Mouse (Mus musculus) erythroblast, embryonic 14.5 days (primary cell): ENCODE measurements around the gene Hsf4. TPM values are rescaled to one million over a fixed set of nuclear protein-coding genes. Genes with fewer than 3 reads are reported as not detected.

ENCODE experiments used
- H3K27me3 ChIP-seq: 2 replicates; pipeline ENCODE4 v1.6.1; 2012; ENCODE audit warnings: inconsistent platforms; ENCODE audit not compliant: control insufficient read depth
- H3K36me3 ChIP-seq: 2 replicates; pipeline ENCODE4 v1.6.1; 2012; ENCODE audit warnings: mild to moderate bottlenecking, inconsistent platforms; ENCODE audit not compliant: control insufficient read depth
- H3K4me1 ChIP-seq: 2 replicates; pipeline ENCODE4 v1.6.1; 2012; ENCODE audit warnings: inconsistent platforms; ENCODE audit not compliant: control insufficient read depth
- H3K4me3 ChIP-seq: replicated peaks from 2 replicates; pipeline ENCODE3; 2012; ENCODE audit warnings: moderate library complexity, mild to moderate bottlenecking, inconsistent platforms
- H3K9me3 ChIP-seq: 2 replicates; pipeline ENCODE4 v1.6.1; 2012; ENCODE audit warnings: low read length, inconsistent platforms, mixed read lengths; ENCODE audit not compliant: control insufficient read depth
- GATA1 ChIP-seq: IDR thresholded peaks from 2 replicates; pipeline ENCODE4 v1.6.1; 2012; ENCODE audit warnings: low read length, inconsistent platforms, mixed read lengths
- TAL1 ChIP-seq: IDR thresholded peaks from 3 replicates; pipeline ENCODE4 v1.6.1; 2012; ENCODE audit warnings: low read length, inconsistent platforms, mixed read lengths
- polyA plus RNA-seq: library from polyadenylated mRNA; stranded (reverse); fragments of >175 nt; gene quantifications from 2 replicates; pipeline ENCODE4 v1.2.3, GENCODE M21; 2012

Gene Hsf4
- polyA plus RNA-seq, 1 experiment = not detected

GRCm38 (mm10) chr8:105276292-105277120 lies 6.9 kb downstream of the Hsf4 start:
- Histone ChIP-seq H3K36me3 (no peaks in the 10 kb centered on the region), H3K4me1 (peaks cover 24% of the 10 kb centered on the region), H3K9me3 (no peaks in the 10 kb centered on the region; the same call in 1 of the 2 replicates), H3K27me3 (peaks cover 98% of the 10 kb centered on the region), H3K4me3 (peak overlapping the region; percentile 28)
- TF ChIP-seq GATA1 = no peak
- no peak for TF ChIP-seq TAL1

GRCm38 (mm10) chr8:105278911-105279334 lies 9.3 kb downstream of the Hsf4 start:
- no peaks in the 10 kb centered on the region; the same call in 1 of the 2 replicates for H3K9me3 ChIP-seq
- H3K4me3 ChIP-seq = peak overlapping the region; percentile 22
- H3K36me3 ChIP-seq = no peaks in the 10 kb centered on the region
- H3K4me1 ChIP-seq = peaks cover 38% of the 10 kb centered on the region
- H3K27me3 ChIP-seq = peaks cover 90% of the 10 kb centered on the region
- TF ChIP-seq TAL1 (no peak), GATA1 (no peak)

- no peak for TF ChIP-seq GATA1
- no peak for TF ChIP-seq TAL1
- Histone ChIP-seq H3K27me3 (peaks cover 85% of the 10 kb centered on the region), H3K4me1 (peaks cover 38% of the 10 kb centered on the region), H3K9me3 (no peaks in the 10 kb centered on the region; the same call in 1 of the 2 replicates), H3K36me3 (no peaks in the 10 kb centered on the region), H3K4me3 (no peak overlapping the region)
These were observed 11.0 kb downstream of the Hsf4 start for GRCm38 (mm10) chr8:105280567-105280966.

- Histone ChIP-seq H3K4me3 (no peak overlapping the region), H3K27me3 (peaks cover 84% of the 10 kb centered on the region), H3K36me3 (no peaks in the 10 kb centered on the region), H3K9me3 (no peaks in the 10 kb centered on the region; the same call in 1 of the 2 replicates), H3K4me1 (peaks cover 27% of the 10 kb centered on the region)
- TF ChIP-seq GATA1 (no peak), TAL1 (no peak)
These were observed 12.2 kb downstream of the Hsf4 start for GRCm38 (mm10) chr8:105281821-105282220.

GRCm38 (mm10) chr8:105282239-105282638 lies 12.6 kb downstream of the Hsf4 start:
- Histone ChIP-seq H3K36me3 (no peaks in the 10 kb centered on the region), H3K4me1 (peaks cover 27% of the 10 kb centered on the region), H3K27me3 (peaks cover 80% of the 10 kb centered on the region), H3K4me3 (no peak overlapping the region), H3K9me3 (no peaks in the 10 kb centered on the region; the same call in 1 of the 2 replicates)
- TF ChIP-seq TAL1 = no peak
- no peak for TF ChIP-seq GATA1

GRCm38 (mm10) chr8:105283074-105283473 lies 13.5 kb downstream of the Hsf4 start:
- TF ChIP-seq GATA1 (no peak), TAL1 (no peak)
- peak overlapping the region; percentile 5 for H3K4me3 ChIP-seq
- peaks cover 27% of the 10 kb centered on the region for H3K4me1 ChIP-seq
- no peaks in the 10 kb centered on the region; the same call in 1 of the 2 replicates for H3K9me3 ChIP-seq
- no peaks in the 10 kb centered on the region for H3K36me3 ChIP-seq
- peaks cover 72% of the 10 kb centered on the region for H3K27me3 ChIP-seq

- no peaks in the 10 kb centered on the region for H3K36me3 ChIP-seq
- no peak overlapping the region for H3K4me3 ChIP-seq
- no peaks in the 10 kb centered on the region for H3K9me3 ChIP-seq
- H3K4me1 ChIP-seq = peaks cover 33% of the 10 kb centered on the region
- peaks cover 62% of the 10 kb centered on the region for H3K27me3 ChIP-seq
- no peak for TF ChIP-seq GATA1
- TF ChIP-seq TAL1 = no peak
These were observed 15.9 kb downstream of the Hsf4 start for GRCm38 (mm10) chr8:105285514-105285913.

- no peaks in the 10 kb centered on the region for H3K9me3 ChIP-seq
- no peak for TF ChIP-seq GATA1
- TF ChIP-seq TAL1 = no peak
- H3K27me3 ChIP-seq = peaks cover 55% of the 10 kb centered on the region
- H3K4me1 ChIP-seq = peaks cover 40% of the 10 kb centered on the region
- no peaks in the 10 kb centered on the region for H3K36me3 ChIP-seq
- no peak overlapping the region for H3K4me3 ChIP-seq
These were observed 17.3 kb downstream of the Hsf4 start for GRCm38 (mm10) chr8:105286907-105287306.

GRCm38 (mm10) chr8:105288231-105288630 lies 18.6 kb downstream of the Hsf4 start:
- H3K4me1 ChIP-seq = peaks cover 30% of the 10 kb centered on the region
- no peak for TF ChIP-seq TAL1
- no peak for TF ChIP-seq GATA1
- H3K9me3 ChIP-seq = no peaks in the 10 kb centered on the region
- no peaks in the 10 kb centered on the region for H3K36me3 ChIP-seq
- H3K4me3 ChIP-seq = no peak overlapping the region
- peaks cover 47% of the 10 kb centered on the region for H3K27me3 ChIP-seq
